Mouse (Mus musculus): Measurements from ENCODE around the gene Coro1c.

- TF ChIP-seq CTCF (IDR thresholded peaks at IDR 0.05; ENCODE audit: low read depth) (no peak), EP300 (optimal IDR thresholded peaks at IDR 0.05) (no peak)
These were observed 1.6 kb upstream of the Coro1c start for GRCm38 (mm10) chr5:113910065-113910701.

Measured in stomach, postnatal 0 days (tissue).